Mouse (Mus musculus): ENCODE measurements around the gene Six1.

- TF ChIP-seq CTCF (conservative IDR thresholded peaks at IDR 0.05; ENCODE audit: insufficient read depth, insufficient read length, low read depth, low read length) (no peak), POLR2A (IDR thresholded peaks at IDR 0.05; ENCODE audit: low read depth, low read length) (no peak)
Observed at GRCm38 (mm10) chr12:73041256-73041630, 12.4 kb downstream of the Six1 start.

All from kidney, adult 2 months (tissue).